Mouse (Mus musculus): ENCODE measurements around the gene Wdfy1. TPM values are rescaled to one million over a fixed set of nuclear protein-coding genes. Genes with fewer than 3 reads are reported as not detected.

Gene Wdfy1
- total RNA-seq, 4 experiments from 2014 or later: 14.7 to 17.5 (median 16.2) TPM

DNA sequence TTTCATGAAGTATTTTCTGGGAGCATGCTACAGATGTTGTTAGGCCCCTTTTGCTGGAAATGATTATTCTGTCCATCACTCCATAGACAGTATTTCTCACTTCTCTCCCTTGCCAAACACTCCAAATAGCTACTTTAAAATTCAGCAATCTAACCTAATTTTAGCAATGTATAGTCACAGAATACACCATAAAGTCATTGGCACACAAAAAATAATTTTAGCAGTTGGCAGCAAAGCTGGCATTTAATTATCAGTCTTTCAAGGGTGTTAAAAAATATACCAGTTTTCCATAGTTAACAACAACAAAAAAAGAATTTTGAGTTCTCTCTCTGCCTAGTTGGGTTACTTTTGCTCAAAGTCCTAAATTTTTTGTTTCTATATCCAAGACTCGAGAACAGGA, 118.5 kb downstream of the Wdfy1 start:
- DNase-seq (ENCODE audit: low spot score): no peak

- DNase-seq (ENCODE audit: low spot score): no peak
Observed at GRCm38 (mm10) chr1:79655819-79656555, 120.0 kb downstream of the Wdfy1 start.

DNA sequence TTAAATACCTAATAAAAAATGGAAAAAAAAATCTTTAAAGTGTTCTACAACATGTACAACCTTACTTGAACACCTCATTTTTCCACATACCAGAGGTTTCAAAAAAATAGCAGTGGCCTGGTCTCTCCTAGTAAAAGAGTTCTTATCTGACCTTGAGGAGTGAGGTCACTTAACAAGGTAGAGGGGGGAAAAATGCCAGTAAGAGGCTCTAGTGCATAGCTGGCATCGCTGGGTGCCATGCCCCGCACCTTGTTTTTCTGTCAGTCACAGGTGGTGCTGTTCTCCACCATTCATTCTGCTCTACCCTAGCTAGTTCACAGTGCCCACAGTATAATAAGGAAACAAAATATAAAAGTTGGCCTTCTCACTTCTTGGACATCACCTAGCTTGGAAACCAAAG, 121.0 kb downstream of the Wdfy1 start:
- DNase-seq (ENCODE audit: low spot score): no peak

Other genes starting within 250 kb of the Wdfy1 start
- gene Ap1s3, start 104.2 kb downstream of the Wdfy1 start, total RNA-seq (2022): under 1 TPM; 0.20 to 0.41 (median 0.28) TPM
- 10 to 100 TPM; 69.6 to 73.3 (median 72.1) TPM for gene Mrpl44, start 125 bp downstream of the Wdfy1 start, total RNA-seq (2022)
- gene Serpine2, start 85.0 kb upstream of the Wdfy1 start, total RNA-seq (2022): 10 to 100 TPM; 16.6 to 24.1 (median 21.8) TPM

Measured in heart, adult 8-10 months (tissue).